Mouse (Mus musculus): ENCODE measurements around the gene Tec. TPM values are rescaled to one million over a fixed set of nuclear protein-coding genes. Genes with fewer than 3 reads are reported as not detected.

Gene Tec
- 1.2 and 1.5 TPM in 2 replicates for polyA plus RNA-seq (2021; fragmentation: Nextera tagmentation)
- long read RNA-seq, experiment 1, transcript Tec-201 (19 exons, 2,659 nt) = major isoform, 5 of 10 reads
- long read RNA-seq, experiment 1, partial matches to known transcripts = 1 of 10 reads
- long read RNA-seq, experiment 1, other reads (novel, unspliced or antisense) = 1 of 10 reads
- long read RNA-seq, experiment 2, partial matches to known transcripts = 1 of 3 reads
- long read RNA-seq, experiment 2, other reads (novel, unspliced or antisense) = 1 of 3 reads

GRCm38 (mm10) chr5:72868091-72868875 lies at the start of gene Tec:
Tec (minus strand) TSS chr5:72868483.

GRCm38 (mm10) chr5:72913648-72914557 lies 45.6 kb upstream of the Tec start, which contains the start of gene Slain2:
Slain2 (plus strand) TSS chr5:72914304.

GRCm38 (mm10) chr5:72752585-72752984 lies 115.7 kb downstream of the Tec start, which contains the start of gene Txk:
Txk (minus strand) TSS chr5:72752777.

Other genes with a start within 250 kb of the Tec start
- not detected in 2 replicates for gene Cnga1, start 224.2 kb downstream of the Tec start, polyA plus RNA-seq (2021; fragmentation: Nextera tagmentation)
- not detected in 2 replicates for gene Nipal1, start 220.7 kb downstream of the Tec start, polyA plus RNA-seq (2021; fragmentation: Nextera tagmentation)
- 0.05 and 0.32 TPM in 2 replicates for gene Txk, start 115.7 kb downstream of the Tec start, polyA plus RNA-seq (2021; fragmentation: Nextera tagmentation)
- 1.8 and 7.7 TPM in 2 replicates for gene Slain2, start 45.8 kb upstream of the Tec start, polyA plus RNA-seq (2021; fragmentation: Nextera tagmentation)
- not detected in 2 replicates for gene Gm10135, start 106.2 kb upstream of the Tec start, polyA plus RNA-seq (2021; fragmentation: Nextera tagmentation)
- 2.3 TPM in 2 replicates for gene Slc10a4, start 138.4 kb upstream of the Tec start, polyA plus RNA-seq (2021; fragmentation: Nextera tagmentation)